Mouse (Mus musculus): ENCODE results near the gene Ppp1r15a.

Ppp1r15a gene

DNA sequence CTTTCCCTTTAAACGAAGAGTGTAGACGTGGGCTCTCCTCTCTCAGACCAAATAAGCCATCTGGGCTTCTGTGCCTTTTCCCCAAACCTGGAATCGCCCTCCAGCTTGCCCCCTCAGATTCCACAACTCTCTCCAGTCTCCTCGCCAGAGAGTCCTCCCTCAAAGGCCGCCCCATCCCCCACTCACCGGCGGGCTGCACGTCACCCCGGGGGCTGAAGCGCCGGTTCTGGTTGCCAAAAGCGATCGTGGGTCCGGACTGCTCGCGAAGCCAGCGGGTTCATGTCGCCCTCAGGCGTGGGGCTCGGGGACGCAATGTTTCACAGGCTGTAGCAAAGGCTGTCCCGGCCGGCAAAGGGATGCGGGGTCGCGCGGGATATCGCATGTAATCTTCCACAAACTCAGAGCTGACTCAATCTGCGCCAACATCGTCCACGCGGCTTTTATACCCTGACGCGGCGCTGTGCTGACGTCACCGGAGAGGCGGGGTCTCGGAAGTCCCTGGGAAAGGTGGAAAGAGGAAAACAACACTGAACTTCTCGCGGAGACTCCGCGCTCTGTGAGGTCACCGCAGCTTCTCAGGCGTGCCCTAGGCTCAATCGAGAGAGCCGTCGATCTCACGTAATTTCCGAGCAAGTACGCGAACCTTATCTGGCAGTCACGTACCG, at the start of gene Ppp1r15a, which contains the start of gene Plekha4:
Ppp1r15a (minus strand) TSS at position 460 of the 665 bp plus-strand sequence.
Plekha4 (plus strand) TSS at position 522 of the 665 bp plus-strand sequence.
- DNase-seq (ENCODE audit: low spot score), result peak; percentile 96

DNA sequence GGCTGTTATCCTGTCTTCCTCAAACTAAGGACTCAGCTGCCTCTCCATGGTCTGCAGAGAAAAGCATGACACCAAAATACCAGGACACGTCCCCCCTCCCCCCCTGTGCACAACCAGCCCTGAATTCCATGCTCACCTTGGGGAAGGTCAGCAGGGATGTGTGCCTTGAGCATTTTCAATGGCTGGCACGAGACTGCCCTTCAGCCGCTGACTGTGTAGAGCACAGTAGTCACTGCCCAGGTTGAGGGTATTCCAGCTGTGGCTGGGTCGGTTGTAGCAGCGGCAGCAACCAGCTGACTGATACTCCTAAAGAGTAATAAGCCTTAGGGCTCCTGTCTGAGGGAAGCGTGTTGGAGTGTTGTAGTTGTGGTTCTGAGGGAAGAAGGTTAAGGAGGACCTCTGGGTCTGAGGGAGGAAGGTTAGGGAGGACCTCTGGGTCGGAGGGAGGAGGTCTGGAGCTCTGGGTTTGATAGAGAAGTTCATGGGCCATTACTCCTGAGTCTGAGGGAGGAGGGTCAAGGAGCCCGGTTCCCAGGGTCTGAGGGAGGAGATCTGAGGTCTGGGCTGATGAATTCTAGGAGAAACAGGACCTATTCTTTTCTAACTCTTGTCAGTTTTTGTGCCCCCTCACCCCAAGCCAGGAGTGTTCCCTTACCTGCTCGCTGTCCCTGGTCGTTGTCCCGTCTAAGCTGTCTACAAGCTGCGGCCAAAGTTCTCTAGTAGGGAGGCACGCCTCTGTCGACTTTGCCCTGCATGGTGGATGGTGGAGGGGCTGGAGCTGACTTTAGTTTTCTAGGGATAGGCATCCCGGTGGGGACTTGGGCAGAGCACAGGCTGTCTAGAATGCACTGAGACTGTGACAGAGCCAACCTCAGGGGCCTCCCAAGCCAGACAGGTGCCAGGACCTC, 48.7 kb upstream of the Ppp1r15a start:
- no peak for DNase-seq (ENCODE audit: low spot score)

DNA sequence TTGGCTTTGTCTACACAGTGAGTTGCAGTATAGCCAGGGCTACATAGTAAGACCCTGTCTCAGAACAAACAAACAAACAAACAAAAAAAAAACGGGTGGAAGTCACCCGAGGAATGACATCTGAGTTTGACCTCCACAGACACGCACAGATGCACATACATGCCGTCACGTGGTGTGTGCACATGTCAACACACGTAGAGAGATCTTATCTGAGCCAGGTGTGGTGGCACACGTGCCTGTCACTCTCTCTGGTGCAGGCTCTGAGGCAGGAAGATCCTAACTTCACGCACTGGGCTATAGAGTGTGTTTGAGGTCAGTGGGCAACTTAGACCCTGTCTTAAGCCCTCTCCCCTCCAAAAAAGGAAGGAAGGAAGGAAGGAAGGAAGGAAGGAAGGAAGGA, 47.9 kb upstream of the Ppp1r15a start:
- DNase-seq (ENCODE audit: low spot score), result no peak

DNA sequence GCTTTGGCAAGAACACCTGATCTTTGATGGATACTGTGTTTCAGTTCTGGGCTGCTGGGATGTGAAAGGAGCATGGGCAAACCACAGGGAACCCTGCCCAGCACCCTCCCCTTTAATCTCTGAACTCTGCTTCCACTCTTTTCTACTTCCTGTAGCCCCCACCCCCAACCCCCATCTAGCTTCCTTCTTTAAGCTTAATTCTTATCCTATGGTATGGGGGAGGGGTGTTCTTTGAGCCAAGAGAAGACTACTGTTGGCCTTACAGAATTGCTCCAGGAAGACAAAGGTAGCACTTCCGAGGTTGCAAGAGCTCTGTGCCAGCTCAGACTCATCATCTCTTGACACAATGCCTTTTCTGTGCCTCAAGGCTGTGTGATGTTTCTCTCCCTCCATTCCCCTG, 45.9 kb upstream of the Ppp1r15a start:
- no peak for DNase-seq (ENCODE audit: low spot score)

DNA sequence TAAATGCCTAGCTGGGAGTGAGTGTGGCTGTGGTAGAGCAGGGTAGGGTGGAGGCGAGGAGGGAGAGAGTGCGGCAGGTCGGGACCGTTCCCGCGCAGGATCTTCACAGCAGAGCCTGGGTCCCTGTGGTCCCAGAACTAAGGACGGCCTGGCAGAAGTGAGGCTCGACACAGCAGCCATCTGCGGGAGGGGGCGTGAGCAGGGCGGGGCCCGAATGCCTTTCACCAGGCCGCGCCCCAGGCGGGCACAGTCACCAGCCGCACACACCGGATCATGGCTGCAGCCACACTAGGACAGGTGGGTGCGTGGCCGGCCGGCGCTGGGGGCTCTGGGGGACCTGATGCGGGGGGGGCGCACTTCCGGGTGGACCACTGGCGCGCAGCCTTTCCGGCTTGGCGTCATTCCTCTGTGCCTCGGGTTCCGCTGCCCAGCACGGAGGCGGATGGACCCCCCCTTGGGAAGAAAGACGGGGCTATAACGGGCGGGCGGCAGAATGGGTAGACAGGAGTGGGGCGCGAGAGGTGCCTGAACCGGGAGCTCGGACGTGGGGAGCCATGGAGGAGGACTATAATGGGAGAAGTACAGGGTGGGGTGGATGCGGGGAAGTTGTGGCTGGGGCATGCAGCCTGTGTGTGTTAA, 44.2 kb upstream of the Ppp1r15a start, which contains the start of gene Bcat2:
Bcat2 (plus strand) TSS at position 51 of the 639 bp plus-strand sequence.
- DNase-seq (ENCODE audit: low spot score), result peak; percentile 82

DNA sequence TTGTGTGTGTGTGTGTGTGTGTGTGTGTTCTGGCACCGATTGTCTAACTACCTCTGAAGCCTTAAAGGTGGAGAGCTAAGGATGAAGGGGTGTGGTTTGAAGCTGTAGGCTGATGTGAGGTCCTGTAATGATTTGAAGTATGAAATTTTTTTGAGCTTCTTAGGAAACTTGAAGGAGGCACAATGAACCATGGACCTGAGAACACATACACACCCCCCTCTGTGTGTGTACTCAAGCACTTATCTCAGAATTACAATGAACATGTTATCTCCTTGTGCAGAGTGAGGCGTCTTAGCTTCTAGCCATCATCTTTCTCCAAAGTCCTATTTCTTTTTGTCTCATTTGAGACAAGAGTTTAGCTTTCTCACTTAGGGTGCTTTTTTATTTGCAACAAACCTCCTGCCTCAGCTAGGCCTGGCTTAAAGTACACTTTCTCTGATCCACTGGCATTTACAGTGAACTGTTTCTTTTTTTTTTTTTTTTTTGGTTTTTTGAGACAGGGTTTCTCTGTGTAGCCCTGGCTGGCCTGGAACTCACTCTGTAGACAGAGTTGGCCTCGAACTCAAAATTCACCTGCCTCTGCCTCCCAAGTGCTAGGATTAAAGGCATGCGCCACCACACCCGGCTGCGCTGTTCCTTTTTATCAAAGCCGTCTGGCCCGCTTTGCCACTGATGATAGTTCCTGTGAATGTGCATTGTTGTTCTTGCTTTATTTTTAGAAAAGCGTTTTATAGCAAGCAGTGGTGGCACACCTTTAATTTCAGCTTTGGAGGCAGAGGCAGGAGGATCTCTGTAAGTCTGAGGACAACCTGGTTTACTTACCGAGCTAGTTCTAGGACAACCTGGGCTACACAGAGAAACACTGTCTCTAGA, 42.8 kb upstream of the Ppp1r15a start:
- no peak for DNase-seq (ENCODE audit: low spot score)

DNA sequence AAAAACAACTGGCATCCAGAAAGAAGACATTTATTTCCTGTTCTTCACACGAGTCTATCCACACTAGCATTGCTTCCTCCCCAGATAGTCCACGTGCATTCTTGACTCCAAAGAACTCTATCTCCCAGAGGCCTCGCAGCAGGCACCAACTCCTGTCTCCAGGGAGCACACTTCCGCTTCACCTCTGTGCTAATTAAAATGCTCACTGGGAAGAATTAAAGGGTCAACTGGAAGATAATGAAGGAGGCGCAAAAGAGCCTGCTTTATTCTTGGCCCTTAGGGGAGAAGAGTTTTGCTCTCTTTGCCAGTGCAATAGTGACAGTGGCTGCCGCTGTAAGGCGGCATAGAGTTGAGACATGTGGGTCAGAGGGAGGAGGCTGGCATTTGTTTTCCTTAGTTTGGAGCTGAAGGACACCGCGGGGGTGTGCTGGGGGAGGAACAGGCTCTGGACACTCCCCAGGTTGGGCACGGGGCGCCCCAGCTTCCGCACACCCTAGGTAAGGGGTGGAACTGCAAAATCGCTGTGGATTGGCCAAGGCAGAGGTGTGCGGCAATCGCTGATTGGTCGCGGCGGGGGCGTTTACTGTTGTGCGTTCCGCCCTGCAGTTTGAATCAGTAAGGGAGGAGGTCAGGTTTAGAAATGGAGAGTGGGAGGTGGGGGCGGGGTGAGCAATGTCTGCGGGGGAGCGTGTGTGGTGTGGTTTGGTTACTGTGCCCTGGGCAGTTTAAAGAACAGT, 41.9 kb upstream of the Ppp1r15a start:
- peak; percentile 95 for DNase-seq (ENCODE audit: low spot score)

DNA sequence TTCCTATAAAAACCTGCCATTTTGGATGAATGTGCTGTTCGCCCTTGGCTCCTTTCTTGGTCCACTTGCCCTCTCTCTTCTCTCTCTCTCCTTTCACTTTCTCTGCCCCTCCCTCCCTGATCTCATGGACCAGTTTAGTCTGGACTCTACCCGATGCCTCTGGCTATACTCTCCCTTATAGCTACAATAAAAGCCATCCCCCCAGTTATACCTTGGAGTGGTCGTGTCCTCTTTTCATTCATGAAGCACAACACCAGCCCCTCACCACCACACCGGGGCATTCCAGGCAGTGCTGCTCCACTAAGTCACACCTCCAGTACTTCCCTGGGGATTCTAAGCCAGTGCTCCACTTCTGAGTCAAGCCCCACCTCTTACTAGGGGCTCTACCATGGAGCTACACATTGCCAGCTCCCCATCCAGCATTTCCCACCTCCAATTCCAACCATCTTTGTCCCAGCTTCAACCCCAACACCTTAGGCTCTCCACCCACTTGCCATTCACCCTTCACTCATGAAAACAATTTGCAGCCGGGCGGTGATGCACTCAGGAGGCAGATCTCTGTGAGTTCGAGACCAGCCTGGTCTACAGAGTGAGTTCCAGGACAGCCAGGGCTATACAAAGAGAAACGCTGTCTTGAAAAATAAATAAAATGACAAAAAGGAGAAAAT, 41.2 kb upstream of the Ppp1r15a start:
- no peak for DNase-seq (ENCODE audit: low spot score)

DNA sequence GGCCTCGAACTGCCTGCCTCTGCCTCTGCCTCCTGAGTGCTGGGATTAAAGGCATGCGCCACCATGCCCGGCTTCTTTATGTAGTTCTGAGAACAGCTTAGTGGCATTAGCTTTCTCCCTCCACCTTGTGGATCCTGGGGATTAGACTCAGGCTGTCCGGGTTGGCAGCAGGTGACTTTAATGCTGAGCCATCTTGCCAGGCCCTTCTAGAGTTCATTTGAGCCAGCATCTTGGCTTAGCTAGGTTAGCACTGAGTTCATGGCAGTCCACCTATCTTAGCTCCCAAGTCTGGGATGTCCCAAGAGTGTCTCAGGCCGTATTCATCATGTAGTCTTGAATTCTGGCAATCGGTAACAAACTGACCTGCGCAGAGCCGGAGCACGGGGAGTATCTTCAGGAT, 39.4 kb upstream of the Ppp1r15a start:
- DNase-seq (ENCODE audit: low spot score), result no peak

DNA sequence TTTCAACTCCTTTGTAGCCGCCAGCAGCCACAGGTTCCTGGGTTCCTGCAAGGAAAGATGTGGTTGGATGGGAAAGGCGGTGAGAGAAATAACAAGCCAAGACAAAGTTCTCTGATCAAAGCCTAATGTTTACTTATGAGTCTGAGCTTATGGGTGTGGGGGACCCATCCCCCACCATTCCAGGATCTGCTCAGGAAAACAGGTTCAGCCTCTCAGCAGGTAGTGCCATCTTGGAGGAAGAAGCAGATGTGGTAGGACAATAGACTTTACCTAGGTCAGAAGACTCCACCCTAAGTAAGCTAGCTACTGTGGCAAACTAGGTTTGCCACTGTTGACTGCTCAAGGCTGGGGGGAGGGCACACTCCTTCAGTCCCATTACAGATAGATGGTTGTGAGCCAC, 38.7 kb upstream of the Ppp1r15a start:
- DNase-seq (ENCODE audit: low spot score), result no peak

DNA sequence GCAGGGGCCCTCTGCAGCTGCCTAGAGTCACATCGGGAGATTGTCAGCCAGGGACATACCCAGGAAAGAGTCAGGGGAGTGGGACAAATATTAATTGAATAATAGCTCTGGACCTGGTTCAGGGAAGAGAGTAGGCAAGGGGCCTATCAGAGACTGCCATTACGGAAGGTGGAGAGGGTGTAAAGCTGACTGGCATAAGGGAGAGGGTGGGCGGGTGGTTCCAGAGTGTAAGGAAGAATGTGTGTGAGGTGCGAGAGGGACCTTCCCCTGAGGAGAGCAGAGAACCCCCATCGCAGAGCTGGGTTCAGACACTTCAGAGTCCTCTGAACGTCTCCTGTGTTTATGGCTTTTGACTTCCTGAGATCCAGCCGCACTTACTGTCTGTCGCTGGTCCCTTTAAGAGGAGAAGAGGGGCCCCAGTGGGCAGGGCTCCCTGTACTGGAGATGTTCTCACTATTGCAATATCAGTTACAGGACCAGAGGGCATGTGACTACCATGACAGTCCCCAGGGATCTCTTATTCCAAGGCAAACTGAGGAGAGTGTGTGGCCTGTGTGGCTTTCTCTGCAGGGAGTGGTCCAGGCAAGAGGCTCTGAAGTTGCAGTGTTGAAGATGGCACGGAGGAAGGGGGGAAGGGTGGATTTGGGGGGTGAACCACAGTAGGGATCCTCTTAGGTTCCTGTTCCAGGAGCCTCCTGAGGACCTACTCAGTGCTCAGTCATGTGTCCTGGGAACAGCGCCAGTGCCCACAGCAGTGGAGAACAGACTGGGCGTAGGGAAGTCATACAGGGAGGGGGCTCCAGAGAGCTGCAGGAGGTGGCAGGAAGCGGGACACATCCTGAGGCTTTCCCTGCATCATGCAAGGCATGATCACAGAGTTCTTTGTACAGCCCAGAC, 35.8 kb upstream of the Ppp1r15a start:
- no peak for DNase-seq (ENCODE audit: low spot score)

DNA sequence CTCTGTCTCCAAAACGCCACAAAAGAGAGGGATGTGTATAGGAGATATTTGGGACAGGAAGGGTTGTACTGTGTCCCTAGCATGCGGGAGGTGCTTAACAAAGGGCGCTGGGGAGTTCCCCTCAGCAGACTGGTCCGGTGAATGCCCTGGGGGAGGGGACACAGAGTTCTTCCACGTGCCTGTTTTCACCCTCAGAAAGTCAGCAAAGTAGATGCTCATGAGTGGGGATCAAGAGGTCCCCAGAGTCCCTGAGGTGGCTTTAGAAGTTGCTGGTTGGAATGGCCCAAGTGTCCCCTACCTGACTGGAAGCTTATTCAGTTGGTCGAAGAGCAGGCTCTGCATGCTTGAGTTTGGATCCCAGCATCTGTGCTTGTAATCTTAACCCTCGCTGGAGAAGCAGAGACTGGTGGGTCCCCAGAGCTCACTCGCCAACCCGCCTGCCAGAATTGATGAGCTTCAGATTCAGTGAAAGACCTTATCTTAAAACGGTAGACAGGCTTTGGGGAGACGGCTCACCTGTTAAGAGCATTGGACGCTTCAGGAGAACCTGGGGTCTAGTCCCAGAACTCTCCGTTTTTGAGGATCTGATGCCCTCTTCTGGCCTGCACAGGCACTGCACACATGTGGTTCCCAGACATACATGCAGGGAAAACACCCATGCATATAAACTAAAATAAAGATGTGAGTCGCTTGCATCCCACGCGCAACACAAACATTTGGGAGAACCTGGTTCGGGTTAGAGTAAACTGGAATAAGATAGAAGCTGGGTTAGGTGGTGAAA, 35.0 kb upstream of the Ppp1r15a start:
- peak; percentile 85 for DNase-seq (ENCODE audit: low spot score)

DNA sequence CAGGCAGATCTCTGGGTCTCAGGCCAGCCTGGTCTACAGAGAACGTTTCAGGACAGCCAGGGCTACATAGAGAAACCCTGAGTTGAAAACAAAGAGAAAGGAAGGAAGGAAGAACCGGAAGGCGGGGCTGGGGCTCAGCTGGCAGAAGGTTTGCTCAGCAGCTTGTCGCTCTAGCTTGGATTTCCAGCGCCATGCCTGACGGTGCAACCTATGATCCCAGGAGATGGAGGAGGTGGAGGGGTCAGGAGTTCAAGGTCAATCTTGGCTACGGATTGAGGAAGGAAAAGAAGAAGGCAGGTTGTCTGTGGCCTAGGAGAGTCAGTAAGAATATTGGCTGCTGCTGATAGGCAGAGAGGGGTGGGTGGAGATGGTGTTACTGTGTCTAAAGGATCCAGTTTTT, 34.2 kb upstream of the Ppp1r15a start:
- DNase-seq (ENCODE audit: low spot score), result no peak

DNA sequence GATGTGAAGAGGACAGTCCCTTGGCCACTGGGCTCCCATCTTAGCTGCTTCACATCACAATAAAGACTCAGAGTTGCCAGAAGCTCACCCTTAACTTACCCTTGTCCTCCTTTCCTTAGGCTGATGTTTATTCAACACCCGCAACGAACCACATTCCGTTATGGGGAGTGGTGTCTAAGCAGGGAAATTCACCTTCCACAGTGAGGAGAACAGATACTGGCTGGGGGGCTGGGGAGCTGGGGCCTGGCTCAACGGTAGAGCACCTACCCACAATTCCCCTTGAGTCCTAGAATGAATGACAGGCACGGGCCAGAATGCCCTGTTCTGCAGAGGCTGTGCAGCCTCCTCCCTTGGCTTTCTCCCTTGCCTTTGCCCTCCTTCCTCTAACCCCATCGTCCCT, 32.8 kb upstream of the Ppp1r15a start:
- peak; percentile 70 for DNase-seq (ENCODE audit: low spot score)

DNA sequence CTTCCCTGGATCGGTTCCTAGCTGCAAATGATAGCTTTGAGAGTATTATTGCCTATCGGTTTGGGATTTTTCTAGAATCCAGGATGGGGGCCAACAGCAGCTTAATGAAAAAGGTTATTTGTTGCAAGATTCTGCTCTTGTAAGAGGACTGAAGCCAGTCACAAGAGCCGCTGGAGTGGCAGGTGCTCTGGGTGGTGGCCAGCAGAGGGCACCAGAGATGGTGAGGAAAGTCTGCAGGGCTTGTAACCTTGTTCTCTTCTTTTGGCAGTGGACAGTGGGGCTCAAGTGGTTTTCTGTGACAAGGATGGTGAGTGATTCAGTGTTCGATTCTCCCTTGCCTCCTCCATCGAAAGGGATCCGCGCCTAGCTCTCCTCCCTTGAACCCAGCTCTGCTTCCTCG, 29.7 kb upstream of the Ppp1r15a start:
- DNase-seq (ENCODE audit: low spot score), result peak; percentile 88

DNA sequence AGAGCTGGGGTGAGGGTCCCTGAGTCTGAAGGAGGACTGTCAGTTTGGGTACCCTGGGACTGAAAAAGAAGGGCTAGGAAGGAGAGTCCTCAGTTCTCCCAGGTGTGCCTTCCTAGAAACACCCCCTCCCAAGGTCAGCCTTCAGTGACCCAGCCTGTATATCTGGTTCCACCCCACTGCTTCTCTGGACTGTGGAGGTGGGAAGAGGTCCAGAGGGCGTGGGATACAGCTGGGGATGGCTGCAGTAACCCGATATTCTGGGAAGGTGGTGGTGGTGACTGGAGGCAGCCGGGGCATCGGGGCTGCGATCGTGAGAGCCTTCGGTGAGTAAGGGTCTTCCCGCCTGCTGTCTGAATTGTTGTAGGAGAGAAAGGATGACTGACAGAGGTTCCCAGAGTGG, 28.7 kb upstream of the Ppp1r15a start, which contains the start of gene Hsd17b14:
Hsd17b14 (plus strand) TSS at position 150 of the 400 bp plus-strand sequence.
- DNase-seq (ENCODE audit: low spot score), result no peak

DNA sequence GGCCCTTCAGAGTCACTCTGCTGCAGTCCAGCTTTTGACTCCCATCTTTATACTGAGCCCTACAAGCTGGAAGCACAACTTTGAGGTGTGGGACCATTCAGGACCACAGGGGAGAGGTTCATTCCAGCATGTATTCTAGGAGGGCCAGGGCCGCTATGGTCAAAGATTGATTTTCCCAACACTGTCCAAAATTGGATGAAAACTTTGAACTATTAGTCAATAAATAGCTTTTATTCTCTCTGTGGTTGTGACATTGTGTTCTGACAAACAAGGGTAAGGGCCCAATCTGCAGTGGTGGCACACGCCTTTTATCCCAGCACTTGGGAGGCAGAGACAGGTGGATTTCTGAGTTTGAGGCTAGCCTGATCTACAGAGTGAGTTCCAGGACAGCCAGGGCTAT, 27.9 kb upstream of the Ppp1r15a start:
- DNase-seq (ENCODE audit: low spot score), result no peak

DNA sequence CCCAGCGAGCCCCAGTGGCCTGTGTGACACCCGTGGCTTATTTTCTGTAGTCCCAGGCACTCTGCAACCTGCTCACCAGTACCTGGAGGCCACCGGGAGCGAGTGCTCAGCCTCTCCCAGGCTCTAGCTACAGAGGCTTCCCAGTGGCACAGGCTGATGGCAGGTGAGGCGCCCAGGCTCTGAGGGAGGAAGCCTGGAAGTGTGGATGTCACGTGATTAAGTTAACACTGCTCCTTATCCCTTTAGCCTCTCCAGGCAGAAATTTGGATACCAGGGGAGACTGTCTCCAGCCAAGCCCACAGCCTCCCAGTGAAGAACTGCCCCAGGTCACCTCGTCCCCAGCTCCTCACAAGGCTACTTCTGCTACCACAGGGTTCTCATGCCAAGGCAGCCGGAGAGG, 27.5 kb upstream of the Ppp1r15a start:
- DNase-seq (ENCODE audit: low spot score), result no peak

DNA sequence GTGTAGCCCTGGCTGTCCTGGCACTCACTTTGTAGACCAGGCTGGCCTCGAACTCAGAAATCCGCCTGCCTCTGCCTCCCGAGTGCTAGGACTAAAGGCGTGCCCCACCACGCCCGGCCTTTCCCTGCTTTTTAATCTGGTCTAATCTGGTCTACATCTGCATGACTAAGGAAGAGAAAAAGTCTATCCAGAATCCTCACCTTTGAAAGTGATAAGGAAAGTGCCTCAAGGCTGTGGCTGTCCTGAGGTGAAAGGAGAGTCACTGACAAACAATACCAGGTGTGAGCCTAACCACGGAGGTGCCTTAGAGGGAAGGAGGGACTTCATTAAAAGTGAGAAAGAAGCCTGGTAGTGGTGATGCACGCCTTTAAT, 25.4 kb upstream of the Ppp1r15a start:
- DNase-seq (ENCODE audit: low spot score), result no peak
